Mouse (Mus musculus): ENCODE data around the gene Pde2a. TPM values are rescaled to one million over a fixed set of nuclear protein-coding genes. Genes with fewer than 3 reads are reported as not detected.
A peak's percentile ranks its signal among the peaks of the same experiment; 100 is the strongest.
"Not testable (repeated sequence)": the region's sequence is repeated elsewhere in the genome, so short reads cannot be mapped to it uniquely, and the experiment has no call there.

Pde2a gene
- polyA plus RNA-seq, 1 experiment from 2014 or later: 25.9 TPM

GRCm38 (mm10) chr7:101540684-101541083 lies 119.2 kb downstream of the Pde2a start:
- no peak overlapping the region for H3K27ac ChIP-seq
- WGBS: 83% methylated on average over 5 of the region's 5 CpGs
- H3K9me3 ChIP-seq (ENCODE audit: control insufficient read depth, low read length): no peaks in the 10 kb centered on the region
- no peak overlapping the region for H3K9ac ChIP-seq
- no peaks in the 10 kb centered on the region for H3K4me1 ChIP-seq (replicated peaks; ENCODE audit: control insufficient read depth, insufficient read depth, low read length)
- H3K27me3 ChIP-seq (ENCODE audit: control insufficient read depth, insufficient read depth, low read length): no peaks in the 10 kb centered on the region
- ATAC-seq (ENCODE audit: low FRiP score) (no peak), DNase-seq (ENCODE audit: low spot score) (no peak)
- no peak overlapping the region for H3K4me2 ChIP-seq (replicated peaks)
- no peak overlapping the region for H3K4me3 ChIP-seq (replicated peaks; ENCODE audit: low read length)
- no peaks in the 10 kb centered on the region for H3K36me3 ChIP-seq (replicated peaks; ENCODE audit: control insufficient read depth, insufficient read depth)

GRCm38 (mm10) chr7:101541132-101541531 lies 119.6 kb downstream of the Pde2a start:
- Histone ChIP-seq H3K4me3 (replicated peaks; ENCODE audit: low read length) (no peak overlapping the region), H3K4me2 (replicated peaks) (no peak overlapping the region), H3K9me3 (ENCODE audit: control insufficient read depth, low read length) (no peaks in the 10 kb centered on the region), H3K36me3 (replicated peaks; ENCODE audit: control insufficient read depth, insufficient read depth) (no peaks in the 10 kb centered on the region), H3K27ac (no peak overlapping the region), H3K9ac (no peak overlapping the region), H3K4me1 (replicated peaks; ENCODE audit: control insufficient read depth, insufficient read depth, low read length) (no peaks in the 10 kb centered on the region), H3K27me3 (ENCODE audit: control insufficient read depth, insufficient read depth, low read length) (no peaks in the 10 kb centered on the region)
- ATAC-seq (ENCODE audit: low FRiP score) (peak; percentile 73; the same call in 1 of the 2 replicates), DNase-seq (ENCODE audit: low spot score) (peak; percentile 88)
- 5% methylated on average over 11 of the region's 11 CpGs for WGBS

GRCm38 (mm10) chr7:101541734-101542133 lies 120.2 kb downstream of the Pde2a start:
- WGBS: 82% methylated on average over 10 of the region's 10 CpGs
- Histone ChIP-seq H3K36me3 (replicated peaks; ENCODE audit: control insufficient read depth, insufficient read depth) (no peaks in the 10 kb centered on the region), H3K9me3 (ENCODE audit: control insufficient read depth, low read length) (no peaks in the 10 kb centered on the region), H3K4me1 (replicated peaks; ENCODE audit: control insufficient read depth, insufficient read depth, low read length) (no peaks in the 10 kb centered on the region), H3K27ac (no peak overlapping the region), H3K4me3 (replicated peaks; ENCODE audit: low read length) (no peak overlapping the region), H3K9ac (no peak overlapping the region), H3K27me3 (ENCODE audit: control insufficient read depth, insufficient read depth, low read length) (no peaks in the 10 kb centered on the region), H3K4me2 (replicated peaks) (no peak overlapping the region)
- no peak for DNase-seq (ENCODE audit: low spot score)
- ATAC-seq (ENCODE audit: low FRiP score): no peak

GRCm38 (mm10) chr7:101547651-101548050 lies 126.2 kb downstream of the Pde2a start:
- Histone ChIP-seq H3K4me2 (replicated peaks) (no peak overlapping the region), H3K4me1 (replicated peaks; ENCODE audit: control insufficient read depth, insufficient read depth, low read length) (no peaks in the 10 kb centered on the region), H3K27ac (no peak overlapping the region), H3K9ac (no peak overlapping the region), H3K27me3 (ENCODE audit: control insufficient read depth, insufficient read depth, low read length) (no peaks in the 10 kb centered on the region), H3K9me3 (ENCODE audit: control insufficient read depth, low read length) (no peaks in the 10 kb centered on the region), H3K36me3 (replicated peaks; ENCODE audit: control insufficient read depth, insufficient read depth) (no peaks in the 10 kb centered on the region), H3K4me3 (replicated peaks; ENCODE audit: low read length) (no peak overlapping the region)
- 80% methylated on average over 3 of the region's 3 CpGs for WGBS
- DNase-seq (ENCODE audit: low spot score) (no peak), ATAC-seq (ENCODE audit: low FRiP score) (no peak)

GRCm38 (mm10) chr7:101549266-101549665 lies 127.8 kb downstream of the Pde2a start:
- no peak for DNase-seq (ENCODE audit: low spot score)
- no peak overlapping the region for H3K4me3 ChIP-seq (replicated peaks; ENCODE audit: low read length)
- WGBS: 84% methylated on average over 3 of the region's 3 CpGs
- H3K4me1 ChIP-seq (replicated peaks; ENCODE audit: control insufficient read depth, insufficient read depth, low read length): no peaks in the 10 kb centered on the region
- H3K27me3 ChIP-seq (ENCODE audit: control insufficient read depth, insufficient read depth, low read length): no peaks in the 10 kb centered on the region
- no peak overlapping the region for H3K27ac ChIP-seq
- H3K4me2 ChIP-seq (replicated peaks): no peak overlapping the region
- no peaks in the 10 kb centered on the region for H3K36me3 ChIP-seq (replicated peaks; ENCODE audit: control insufficient read depth, insufficient read depth)
- ATAC-seq (ENCODE audit: low FRiP score): no peak
- no peaks in the 10 kb centered on the region for H3K9me3 ChIP-seq (ENCODE audit: control insufficient read depth, low read length)
- H3K9ac ChIP-seq: no peak overlapping the region

GRCm38 (mm10) chr7:101550686-101551485 lies 129.4 kb downstream of the Pde2a start:
- Histone ChIP-seq H3K27ac (no peak overlapping the region), H3K27me3 (ENCODE audit: control insufficient read depth, insufficient read depth, low read length) (no peaks in the 10 kb centered on the region), H3K4me1 (replicated peaks; ENCODE audit: control insufficient read depth, insufficient read depth, low read length) (no peaks in the 10 kb centered on the region), H3K9ac (no peak overlapping the region), H3K36me3 (replicated peaks; ENCODE audit: control insufficient read depth, insufficient read depth) (no peaks in the 10 kb centered on the region), H3K9me3 (ENCODE audit: control insufficient read depth, low read length) (no peaks in the 10 kb centered on the region), H3K4me3 (replicated peaks; ENCODE audit: low read length) (no peak overlapping the region), H3K4me2 (replicated peaks) (no peak overlapping the region)
- 72% methylated on average over 7 of the region's 7 CpGs for WGBS
- DNase-seq (ENCODE audit: low spot score): no peak
- no peak for ATAC-seq (ENCODE audit: low FRiP score)

- Histone ChIP-seq H3K4me3 (replicated peaks; ENCODE audit: low read length) (no peak overlapping the region), H3K9me3 (ENCODE audit: control insufficient read depth, low read length) (no peaks in the 10 kb centered on the region), H3K27me3 (ENCODE audit: control insufficient read depth, insufficient read depth, low read length) (no peaks in the 10 kb centered on the region), H3K4me2 (replicated peaks) (no peak overlapping the region), H3K36me3 (replicated peaks; ENCODE audit: control insufficient read depth, insufficient read depth) (no peaks in the 10 kb centered on the region), H3K27ac (no peak overlapping the region), H3K9ac (no peak overlapping the region), H3K4me1 (replicated peaks; ENCODE audit: control insufficient read depth, insufficient read depth, low read length) (no peaks in the 10 kb centered on the region)
- DNase-seq (ENCODE audit: low spot score): no peak
- 100% methylated on average over 1 of the region's 1 CpGs for WGBS
- no peak for ATAC-seq (ENCODE audit: low FRiP score)
These were observed 130.0 kb downstream of the Pde2a start for GRCm38 (mm10) chr7:101551530-101551929.

- not testable (repeated sequence) for H3K9ac ChIP-seq; ATAC-seq (ENCODE audit: low FRiP score); H3K4me2 ChIP-seq (replicated peaks); H3K4me3 ChIP-seq (replicated peaks; ENCODE audit: low read length); H3K36me3 ChIP-seq (replicated peaks; ENCODE audit: control insufficient read depth, insufficient read depth); DNase-seq (ENCODE audit: low spot score); H3K27me3 ChIP-seq (ENCODE audit: control insufficient read depth, insufficient read depth, low read length); H3K9me3 ChIP-seq (ENCODE audit: control insufficient read depth, low read length); H3K27ac ChIP-seq; H3K4me1 ChIP-seq (replicated peaks; ENCODE audit: control insufficient read depth, insufficient read depth, low read length)
- WGBS: 88% methylated on average over 3 of the region's 3 CpGs
These were observed 134.0 kb downstream of the Pde2a start for GRCm38 (mm10) chr7:101555473-101555872.

GRCm38 (mm10) chr7:101557391-101557790 lies 135.9 kb downstream of the Pde2a start:
- Histone ChIP-seq H3K9me3 (ENCODE audit: control insufficient read depth, low read length) (no peaks in the 10 kb centered on the region), H3K9ac (no peak overlapping the region), H3K36me3 (replicated peaks; ENCODE audit: control insufficient read depth, insufficient read depth) (no peaks in the 10 kb centered on the region), H3K4me1 (replicated peaks; ENCODE audit: control insufficient read depth, insufficient read depth, low read length) (no peaks in the 10 kb centered on the region), H3K4me2 (replicated peaks) (no peak overlapping the region), H3K27me3 (ENCODE audit: control insufficient read depth, insufficient read depth, low read length) (no peaks in the 10 kb centered on the region), H3K4me3 (replicated peaks; ENCODE audit: low read length) (no peak overlapping the region), H3K27ac (no peak overlapping the region)
- WGBS: 85% methylated on average over 1 of the region's 1 CpGs
- DNase-seq (ENCODE audit: low spot score) (no peak), ATAC-seq (ENCODE audit: low FRiP score) (no peak)
